Mouse (Mus musculus): ENCODE measurements around the gene 1700029F12Rik. TPM values are rescaled to one million over a fixed set of nuclear protein-coding genes. Genes with fewer than 3 reads are reported as not detected.

Gene 1700029F12Rik
- polyA plus RNA-seq, 1 experiment from 2014 or later = not detected

- ATAC-seq (ENCODE audit: low read depth) = no peak
- Histone ChIP-seq H3K27me3 (no peaks in the 10 kb centered on the region), H3K9me3 (no peaks in the 10 kb centered on the region), H3K27ac (replicated peaks) (no peak overlapping the region), H3K4me2 (no peak overlapping the region), H3K4me3 (no peak overlapping the region), H3K36me3 (no peaks in the 10 kb centered on the region), H3K4me1 (replicated peaks) (peaks cover 15% of the 10 kb centered on the region), H3K9ac (no peak overlapping the region)
- 57% methylated on average over 12 of the region's 12 CpGs for WGBS
These were observed 48.4 kb downstream of the 1700029F12Rik start for GRCm38 (mm10) chr13:96985599-96986275.

GRCm38 (mm10) chr13:96984688-96985087, 49.5 kb downstream of the 1700029F12Rik start:
- no peak overlapping the region for H3K9ac ChIP-seq
- ATAC-seq (ENCODE audit: low read depth) = no peak
- H3K4me3 ChIP-seq = no peak overlapping the region
- no peak overlapping the region for H3K27ac ChIP-seq (replicated peaks)
- H3K4me2 ChIP-seq = no peak overlapping the region
- 83% methylated on average over 5 of the region's 5 CpGs for WGBS
- no peaks in the 10 kb centered on the region for H3K9me3 ChIP-seq
- H3K4me1 ChIP-seq (replicated peaks) = peaks cover 15% of the 10 kb centered on the region
- no peaks in the 10 kb centered on the region for H3K27me3 ChIP-seq
- H3K36me3 ChIP-seq = no peaks in the 10 kb centered on the region

GRCm38 (mm10) chr13:96983251-96984126, 50.7 kb downstream of the 1700029F12Rik start:
- Histone ChIP-seq H3K4me2 (no peak overlapping the region), H3K36me3 (no peaks in the 10 kb centered on the region), H3K4me3 (no peak overlapping the region), H3K9me3 (no peaks in the 10 kb centered on the region), H3K9ac (no peak overlapping the region), H3K27ac (replicated peaks) (no peak overlapping the region), H3K27me3 (no peaks in the 10 kb centered on the region), H3K4me1 (replicated peaks) (peaks cover 15% of the 10 kb centered on the region)
- ATAC-seq (ENCODE audit: low read depth) = no peak
- 56% methylated on average over 26 of the region's 26 CpGs for WGBS

GRCm38 (mm10) chr13:96980561-96980960, 53.6 kb downstream of the 1700029F12Rik start:
- Histone ChIP-seq H3K4me3 (no peak overlapping the region), H3K9me3 (no peaks in the 10 kb centered on the region), H3K4me1 (replicated peaks) (peaks cover 13% of the 10 kb centered on the region), H3K27ac (replicated peaks) (no peak overlapping the region), H3K9ac (no peak overlapping the region), H3K36me3 (no peaks in the 10 kb centered on the region), H3K27me3 (no peaks in the 10 kb centered on the region), H3K4me2 (no peak overlapping the region)
- no peak for ATAC-seq (ENCODE audit: low read depth)

GRCm38 (mm10) chr13:96976986-96977595, 57.1 kb downstream of the 1700029F12Rik start:
- WGBS = 93% methylated on average over 6 of the region's 6 CpGs
- no peak overlapping the region for H3K27ac ChIP-seq (replicated peaks)
- H3K27me3 ChIP-seq = no peaks in the 10 kb centered on the region
- ATAC-seq (ENCODE audit: low read depth) = no peak
- no peak overlapping the region for H3K4me3 ChIP-seq
- H3K36me3 ChIP-seq = no peaks in the 10 kb centered on the region
- H3K9me3 ChIP-seq = no peaks in the 10 kb centered on the region
- no peak overlapping the region for H3K4me2 ChIP-seq
- no peaks in the 10 kb centered on the region for H3K4me1 ChIP-seq (replicated peaks)
- no peak overlapping the region for H3K9ac ChIP-seq

GRCm38 (mm10) chr13:96973318-96973717, 60.8 kb downstream of the 1700029F12Rik start:
- no peak overlapping the region for H3K4me3 ChIP-seq
- no peak for ATAC-seq (ENCODE audit: low read depth)
- H3K4me2 ChIP-seq = no peak overlapping the region
- H3K9ac ChIP-seq = no peak overlapping the region
- H3K36me3 ChIP-seq = no peaks in the 10 kb centered on the region
- H3K4me1 ChIP-seq (replicated peaks) = no peaks in the 10 kb centered on the region
- no peaks in the 10 kb centered on the region for H3K27me3 ChIP-seq
- H3K9me3 ChIP-seq = no peaks in the 10 kb centered on the region
- WGBS = 98% methylated on average over 4 of the region's 4 CpGs
- no peak overlapping the region for H3K27ac ChIP-seq (replicated peaks)

Other genes starting within 250 kb of the 1700029F12Rik start
- gene Gcnt4, start 109.7 kb downstream of the 1700029F12Rik start, polyA plus RNA-seq (2015; fragmentation: Nextera tagmentation; extraction: Ambion mirVana) = 0.10 and 0.30 TPM in 2 replicates
- gene Fam169a, start 32.9 kb upstream of the 1700029F12Rik start, polyA plus RNA-seq (2015; fragmentation: Nextera tagmentation; extraction: Ambion mirVana) = 22.1 and 22.2 TPM in 2 replicates
- gene Gm6169, start 64.9 kb upstream of the 1700029F12Rik start, polyA plus RNA-seq (2015; fragmentation: Nextera tagmentation; extraction: Ambion mirVana) = 0.95 and 1.4 TPM in 2 replicates
- 32.7 and 33.3 TPM in 2 replicates for gene Gfm2, start 103.6 kb upstream of the 1700029F12Rik start, polyA plus RNA-seq (2015; fragmentation: Nextera tagmentation; extraction: Ambion mirVana)
- gene Nsa2, start 103.6 kb upstream of the 1700029F12Rik start, polyA plus RNA-seq (2015; fragmentation: Nextera tagmentation; extraction: Ambion mirVana) = 48.3 and 52.4 TPM in 2 replicates
- 42.7 and 44.7 TPM in 2 replicates for gene Hexb, start 164.0 kb upstream of the 1700029F12Rik start, polyA plus RNA-seq (2015; fragmentation: Nextera tagmentation; extraction: Ambion mirVana)
- 54.9 and 59.5 TPM in 2 replicates for gene Enc1, start 206.7 kb upstream of the 1700029F12Rik start, polyA plus RNA-seq (2015; fragmentation: Nextera tagmentation; extraction: Ambion mirVana)

All from neural tube, embryonic 13.5 days (tissue).